Mouse (Mus musculus): Measurements from ENCODE around the gene Cep83. TPM values are rescaled to one million over a fixed set of nuclear protein-coding genes. Genes with fewer than 3 reads are reported as not detected.
A peak's percentile ranks its signal among the peaks of the same experiment; 100 is the strongest.

The Cep83 gene
- total and polyA plus RNA-seq, 2 experiments from 2014 or later, result 14.4 TPM

GRCm38 (mm10) chr10:94798128-94798527 lies 109.7 kb downstream of the Cep83 start:
- Histone ChIP-seq H3K4me2 (ENCODE audit: low read depth, low read length) (no peak overlapping the region), H3K4me3 (ENCODE audit: low read depth, low read length) (no peak overlapping the region), H3K4me1 (ENCODE audit: control insufficient read depth, insufficient read depth) (0 out of 2 replicates have a peak, but pooled peaks cover 4% of the 10 kb centered on the region), H3K9me3 (replicated peaks; ENCODE audit: control insufficient read depth, low read length) (no peaks in the 10 kb centered on the region), H3K36me3 (replicated peaks; ENCODE audit: control insufficient read depth, insufficient read depth, low read length) (0 out of 2 replicates have a peak, but pooled peaks cover 4% of the 10 kb centered on the region), H3K27me3 (ENCODE audit: control insufficient read depth, insufficient read depth, low read length) (no peaks in the 10 kb centered on the region), H3K27ac (ENCODE audit: low read depth) (no peak overlapping the region), H3K9ac (replicated peaks; ENCODE audit: low read depth, low read length) (no peak overlapping the region)
- no peak for ATAC-seq (ENCODE audit: insufficient read depth, low read depth)
- WGBS, result 27% methylated on average over 5 of the region's 5 CpGs
- peak; percentile 14 for DNase-seq (ENCODE audit: low spot score)
- TF ChIP-seq CTCF (IDR thresholded peaks at IDR 0.05; ENCODE audit: low read depth) (no peak), EP300 (IDR thresholded peaks at IDR 0.05; ENCODE audit: low read depth) (no peak)

- no peak overlapping the region for H3K4me2 ChIP-seq (ENCODE audit: low read depth, low read length)
- no peaks in the 10 kb centered on the region for H3K36me3 ChIP-seq (replicated peaks; ENCODE audit: control insufficient read depth, insufficient read depth, low read length)
- no peak for TF ChIP-seq EP300 (IDR thresholded peaks at IDR 0.05; ENCODE audit: low read depth)
- no peak for TF ChIP-seq CTCF (IDR thresholded peaks at IDR 0.05; ENCODE audit: low read depth)
- no peaks in the 10 kb centered on the region for H3K9me3 ChIP-seq (replicated peaks; ENCODE audit: control insufficient read depth, low read length)
- no peak overlapping the region for H3K4me3 ChIP-seq (ENCODE audit: low read depth, low read length)
- no peak for DNase-seq (ENCODE audit: low spot score)
- H3K9ac ChIP-seq (replicated peaks; ENCODE audit: low read depth, low read length), result no peak overlapping the region
- no peak for ATAC-seq (ENCODE audit: insufficient read depth, low read depth)
- H3K4me1 ChIP-seq (ENCODE audit: control insufficient read depth, insufficient read depth), result 0 out of 2 replicates have a peak, but pooled peaks cover 8% of the 10 kb centered on the region
- no peaks in the 10 kb centered on the region for H3K27me3 ChIP-seq (ENCODE audit: control insufficient read depth, insufficient read depth, low read length)
- 51% methylated on average over 2 of the region's 2 CpGs for WGBS
- H3K27ac ChIP-seq (ENCODE audit: low read depth), result no peak overlapping the region
Measured at GRCm38 (mm10) chr10:94799485-94800239, 111.2 kb downstream of the Cep83 start.

- TF ChIP-seq CTCF (IDR thresholded peaks at IDR 0.05; ENCODE audit: low read depth), result no peak
- TF ChIP-seq EP300 (IDR thresholded peaks at IDR 0.05; ENCODE audit: low read depth), result no peak
- Histone ChIP-seq H3K4me2 (ENCODE audit: low read depth, low read length) (no peak overlapping the region), H3K36me3 (replicated peaks; ENCODE audit: control insufficient read depth, insufficient read depth, low read length) (no peaks in the 10 kb centered on the region), H3K27me3 (ENCODE audit: control insufficient read depth, insufficient read depth, low read length) (no peaks in the 10 kb centered on the region), H3K27ac (ENCODE audit: low read depth) (no peak overlapping the region), H3K9me3 (replicated peaks; ENCODE audit: control insufficient read depth, low read length) (no peaks in the 10 kb centered on the region), H3K4me1 (ENCODE audit: control insufficient read depth, insufficient read depth) (0 out of 2 replicates have a peak, but pooled peaks cover 8% of the 10 kb centered on the region), H3K9ac (replicated peaks; ENCODE audit: low read depth, low read length) (no peak overlapping the region), H3K4me3 (ENCODE audit: low read depth, low read length) (no peak overlapping the region)
- 57% methylated on average over 7 of the region's 7 CpGs for WGBS
- peak; percentile 32; the same call in 1 of the 2 replicates for ATAC-seq (ENCODE audit: insufficient read depth, low read depth)
- no peak for DNase-seq (ENCODE audit: low spot score)
Measured at GRCm38 (mm10) chr10:94800677-94801354, 112.4 kb downstream of the Cep83 start.

GRCm38 (mm10) chr10:94804029-94804908 lies 115.8 kb downstream of the Cep83 start:
- whole genome bisulfite sequencing, result 43% methylated on average over 10 of the region's 10 CpGs
- 0 out of 2 replicates have a peak, but pooled peaks cover 8% of the 10 kb centered on the region for H3K4me1 ChIP-seq (ENCODE audit: control insufficient read depth, insufficient read depth)
- ATAC-seq (ENCODE audit: insufficient read depth, low read depth), result peak; percentile 34; the same call in 1 of the 2 replicates

GRCm38 (mm10) chr10:94804909-94805220 lies 116.4 kb downstream of the Cep83 start:
- 81% methylated on average over 1 of the region's 1 CpGs for WGBS
- ATAC-seq (ENCODE audit: insufficient read depth, low read depth), result no peak
- no peaks in the 10 kb centered on the region for H3K9me3 ChIP-seq (replicated peaks; ENCODE audit: control insufficient read depth, low read length)
- no peaks in the 10 kb centered on the region for H3K27me3 ChIP-seq (ENCODE audit: control insufficient read depth, insufficient read depth, low read length)
- no peak overlapping the region for H3K4me2 ChIP-seq (ENCODE audit: low read depth, low read length)
- H3K36me3 ChIP-seq (replicated peaks; ENCODE audit: control insufficient read depth, insufficient read depth, low read length), result no peaks in the 10 kb centered on the region
- H3K27ac ChIP-seq (ENCODE audit: low read depth), result no peak overlapping the region
- H3K4me3 ChIP-seq (ENCODE audit: low read depth, low read length), result no peak overlapping the region
- no peak for DNase-seq (ENCODE audit: low spot score)
- TF ChIP-seq EP300 (IDR thresholded peaks at IDR 0.05; ENCODE audit: low read depth) (no peak), CTCF (IDR thresholded peaks at IDR 0.05; ENCODE audit: low read depth) (no peak)
- no peak overlapping the region for H3K9ac ChIP-seq (replicated peaks; ENCODE audit: low read depth, low read length)
- 0 out of 2 replicates have a peak, but pooled peaks cover 8% of the 10 kb centered on the region for H3K4me1 ChIP-seq (ENCODE audit: control insufficient read depth, insufficient read depth)

More at GRCm38 (mm10) chr10:94804029-94804908, 115.8 kb downstream of the Cep83 start:
- H3K4me2 ChIP-seq (ENCODE audit: low read depth, low read length), result no peak overlapping the region
- H3K9ac ChIP-seq (replicated peaks; ENCODE audit: low read depth, low read length), result no peak overlapping the region
- TF ChIP-seq EP300 (IDR thresholded peaks at IDR 0.05; ENCODE audit: low read depth), result no peak
- no peak for TF ChIP-seq CTCF (IDR thresholded peaks at IDR 0.05; ENCODE audit: low read depth)
- H3K36me3 ChIP-seq (replicated peaks; ENCODE audit: control insufficient read depth, insufficient read depth, low read length), result no peaks in the 10 kb centered on the region
- no peak overlapping the region for H3K27ac ChIP-seq (ENCODE audit: low read depth)
- H3K27me3 ChIP-seq (ENCODE audit: control insufficient read depth, insufficient read depth, low read length), result no peaks in the 10 kb centered on the region
- H3K4me3 ChIP-seq (ENCODE audit: low read depth, low read length), result no peak overlapping the region
- H3K9me3 ChIP-seq (replicated peaks; ENCODE audit: control insufficient read depth, low read length), result no peaks in the 10 kb centered on the region
- no peak for DNase-seq (ENCODE audit: low spot score)
